Comparison of ENCODE assay signal across 10 mouse cellular contexts in genomic region chr11:59098339-59098738, GRCm38 (mm10). TPM values are rescaled to one million over a fixed set of nuclear protein-coding genes. Genes with fewer than 3 reads are reported as not detected.
DNase-seq lines count a peak whose midpoint lies in the region; ATAC-seq lines count a peak whose summit lies in the region.
"Had no signal": no experiment of that assay in that cellular context is flagged by ENCODE, and none has a peak within 500 bp of the region (broad histone marks: within the 10 kb centered on the region; RNA-seq: fewer than 3 reads in every experiment).

No protein-coding gene starts in this region.

- H3K4me3 ChIP-seq in limb, embryonic 10.5 days: no peak overlapping the region
- H3K4me3 ChIP-seq in hindbrain, embryonic 16.5 days (ENCODE audit: low read length): no peak overlapping the region
- H3K4me3 ChIP-seq: embryonic facial prominence, embryonic 15.5 days; limb, embryonic 15.5 days had no signal

- no peak for ATAC-seq in hindbrain, embryonic 16.5 days

- no peaks in the 10 kb centered on the region for H3K9me3 ChIP-seq in limb, embryonic 10.5 days (replicated peaks)
- no peaks in the 10 kb centered on the region for H3K9me3 ChIP-seq in hindbrain, embryonic 16.5 days (ENCODE audit: control insufficient read depth, low read length)
- H3K9me3 ChIP-seq: embryonic facial prominence, embryonic 15.5 days; limb, embryonic 15.5 days had no signal

- no peaks in the 10 kb centered on the region for H3K27me3 ChIP-seq in limb, embryonic 10.5 days (ENCODE audit: low read depth, poor library complexity, severe bottlenecking)
- H3K27me3 ChIP-seq in splenic B cell, adult 2 months (ENCODE audit: control insufficient read depth, insufficient read depth, low read length, poor library complexity, severe bottlenecking): no peaks in the 10 kb centered on the region
- no peaks in the 10 kb centered on the region for H3K27me3 ChIP-seq in hindbrain, embryonic 16.5 days (replicated peaks; ENCODE audit: control insufficient read depth, insufficient read depth, low read length)
- H3K27me3 ChIP-seq: embryonic facial prominence, embryonic 15.5 days; limb, embryonic 15.5 days had no signal

- H3K4me2 ChIP-seq in hindbrain, embryonic 16.5 days (ENCODE audit: low read length): no peak overlapping the region
- H3K4me2 ChIP-seq: embryonic facial prominence, embryonic 15.5 days; limb, embryonic 15.5 days had no signal

- no peak overlapping the region for H3K27ac ChIP-seq in limb, embryonic 10.5 days
- H3K27ac ChIP-seq in hindbrain, embryonic 16.5 days (ENCODE audit: low read depth, low read length): no peak overlapping the region
- H3K27ac ChIP-seq: embryonic facial prominence, embryonic 15.5 days; limb, embryonic 15.5 days had no signal

- peak; percentile 64 for DNase-seq in heart, postnatal 4 days
- no peak for DNase-seq in heart, adult 11 months
- peak; percentile 57 for DNase-seq in urinary bladder, postnatal 14 days (ENCODE audit: low spot score)
- DNase-seq in urinary bladder, adult 2 months (ENCODE audit: low spot score): no peak
- DNase-seq in cerebellum, adult 8-10 months: peak; percentile 15
- peak; percentile 44 for DNase-seq in limb, embryonic 10.5 days (ENCODE audit: low spot score)
- peak; percentile 63 for DNase-seq in splenic B cell, adult 2 months (ENCODE audit: low read depth, low spot score)

- no peaks in the 10 kb centered on the region for H3K36me3 ChIP-seq in limb, embryonic 10.5 days
- no peaks in the 10 kb centered on the region for H3K36me3 ChIP-seq in splenic B cell, adult 2 months (ENCODE audit: control insufficient read depth, insufficient read depth, low read length, poor library complexity, severe bottlenecking)
- no peaks in the 10 kb centered on the region for H3K36me3 ChIP-seq in hindbrain, embryonic 16.5 days (ENCODE audit: control insufficient read depth, insufficient read depth, low read length)
- H3K36me3 ChIP-seq: embryonic facial prominence, embryonic 15.5 days; limb, embryonic 15.5 days had no signal

- WGBS in limb, embryonic 10.5 days: 28% methylated on average over 2 of the region's 2 CpGs
- 29% methylated on average over 2 of the region's 2 CpGs for WGBS in hindbrain, embryonic 16.5 days

- H3K9ac ChIP-seq in hindbrain, embryonic 16.5 days (ENCODE audit: low read depth, low read length): no peak overlapping the region
- H3K9ac ChIP-seq: embryonic facial prominence, embryonic 15.5 days; limb, embryonic 15.5 days had no signal

- no peaks in the 10 kb centered on the region for H3K4me1 ChIP-seq in limb, embryonic 10.5 days
- H3K4me1 ChIP-seq in hindbrain, embryonic 16.5 days (ENCODE audit: control insufficient read depth, insufficient read depth, low read depth, low read length): no peaks in the 10 kb centered on the region
- H3K4me1 ChIP-seq: embryonic facial prominence, embryonic 15.5 days; limb, embryonic 15.5 days had no signal

RNA-seq across cellular contexts. Expression of gene Obscn, which starts 37.9 kb away (rescaled TPM):
- 100 to 1,000 TPM; 436 to 453 TPM for total RNA-seq in heart, postnatal 4 days (2021)
- 0.14 and 0.22 TPM in 2 replicates for polyA plus RNA-seq in urinary bladder, adult 2 months (2012; rRNA removed)
- polyA plus RNA-seq in limb, embryonic 10.5 days (2016; fragmentation: Nextera tagmentation; extraction: Ambion mirVana): 0.11 and 0.13 TPM in 2 replicates
- 0.48 and 0.71 TPM in 2 replicates for polyA plus RNA-seq in hindbrain, embryonic 16.5 days (2015; fragmentation: Nextera tagmentation; extraction: Ambion mirVana)

Comparison
In these comparisons a context has a peak if more than half of its experiments do, and no peak if none do; other contexts are left out.
1. DNase-seq: peak in heart, postnatal 4 days (single experiment), urinary bladder, postnatal 14 days (single experiment), cerebellum, adult 8-10 months (single experiment), limb, embryonic 10.5 days (single experiment) and splenic B cell, adult 2 months (single experiment); none in heart, adult 11 months (single experiment) and urinary bladder, adult 2 months (single experiment).